Mouse (Mus musculus) small intestine, adult 10 weeks (tissue): ENCODE results near the gene Pgm5. TPM values are rescaled to one million over a fixed set of nuclear protein-coding genes. Genes with fewer than 3 reads are reported as not detected.

Experiments used
- polyA plus RNA-seq: library from polyadenylated mRNA; stranded (reverse); fragments of 350-450 nt; fragmentation: Illumina TruSeq; extraction: RNeasy Lipid Tissue Mini Kit (QIAGEN cat#74804); gene quantifications from one replicate; pipeline ENCODE4 v1.2.3, GENCODE M21; 2014; ENCODE audit warnings: low replicate concordance

The Pgm5 gene
- polyA plus RNA-seq: 17.2 TPM

GRCm38 (mm10) chr19:24861612-24862451 is at the start of gene Pgm5:
TSS of gene Pgm5 (minus strand) at chr19:24861855.

GRCm38 (mm10) chr19:24900581-24901220 is 39.0 kb upstream of the Pgm5 start, which contains the start of gene Foxd4:
TSS of gene Foxd4 (minus strand) at chr19:24901197.

GRCm38 (mm10) chr19:24875129-24875870 is 13.6 kb upstream of the Pgm5 start, which contains the start of gene Gm10053:
TSS of gene Gm10053 (plus strand) at chr19:24875686.

GRCm38 (mm10) chr19:24673762-24674161 is 187.9 kb downstream of the Pgm5 start, which contains the start of gene Tmem252:
TSS of gene Tmem252 (plus strand) at chr19:24674008.

Other genes with a start within 250 kb of the Pgm5 start
- gene Tmem252, start 187.8 kb downstream of the Pgm5 start, polyA plus RNA-seq: 3.0 TPM
- gene Gm10053, start 13.8 kb upstream of the Pgm5 start, polyA plus RNA-seq: 1,464 TPM
- not detected for gene Foxd4, start 39.3 kb upstream of the Pgm5 start, polyA plus RNA-seq
- 26.0 TPM for gene Cbwd1, start 99.8 kb upstream of the Pgm5 start, polyA plus RNA-seq
- gene Dock8, start 137.7 kb upstream of the Pgm5 start, polyA plus RNA-seq: 13.8 TPM